23 mouse cellular contexts compared by ENCODE assay signal in genomic region chr17:27748123-27748522, GRCm38 (mm10). TPM values are rescaled to one million over a fixed set of nuclear protein-coding genes. Genes with fewer than 3 reads are reported as not detected.
"Had no signal": no experiment of that assay in that cellular context is flagged by ENCODE, and none has a peak within 500 bp of the region (broad histone marks: within the 10 kb centered on the region; RNA-seq: fewer than 3 reads in every experiment).

No protein-coding gene starts in this region.

- H3K36me3 ChIP-seq: midbrain, embryonic 15.5 days had no signal

- H3K27ac ChIP-seq: limb, embryonic 10.5 days; limb, embryonic 12.5 days; limb, embryonic 13.5 days; limb, embryonic 15.5 days; liver, embryonic 12.5 days; liver, embryonic 13.5 days; liver, embryonic 14.5 days; liver, embryonic 15.5 days; lung, embryonic 15.5 days; macrophage; midbrain, embryonic 10.5 days; midbrain, embryonic 12.5 days; midbrain, embryonic 13.5 days; midbrain, embryonic 15.5 days; neural tube, embryonic 12.5 days had no signal

- ATAC-seq: liver, embryonic 12.5 days; liver, postnatal 0 days; lung, postnatal 0 days; midbrain, embryonic 13.5 days; midbrain, embryonic 15.5 days; midbrain, embryonic 16.5 days had no signal

- H3K9me3 ChIP-seq: limb, embryonic 10.5 days; limb, embryonic 12.5 days; limb, embryonic 13.5 days; limb, embryonic 15.5 days; liver, embryonic 12.5 days; liver, embryonic 13.5 days; liver, embryonic 15.5 days; lung, embryonic 15.5 days; megakaryocyte, embryonic 14.5 days; midbrain, embryonic 10.5 days; midbrain, embryonic 12.5 days; midbrain, embryonic 13.5 days; midbrain, embryonic 15.5 days; neural tube, embryonic 12.5 days had no signal

- H3K4me1 ChIP-seq: liver, embryonic 12.5 days; liver, embryonic 13.5 days; liver, embryonic 15.5 days; lung, embryonic 15.5 days; midbrain, embryonic 10.5 days; midbrain, embryonic 12.5 days; neural tube, embryonic 12.5 days had no signal

- H3K4me2 ChIP-seq: limb, embryonic 12.5 days; limb, embryonic 13.5 days; limb, embryonic 15.5 days; liver, embryonic 11.5 days; liver, embryonic 12.5 days; liver, embryonic 13.5 days; liver, embryonic 15.5 days; lung, embryonic 14.5 days; lung, embryonic 15.5 days; midbrain, embryonic 11.5 days; midbrain, embryonic 12.5 days; midbrain, embryonic 13.5 days; midbrain, embryonic 15.5 days; neural tube, embryonic 12.5 days had no signal

- H3K27me3 ChIP-seq: limb, embryonic 12.5 days; limb, embryonic 13.5 days; limb, embryonic 15.5 days; liver, embryonic 12.5 days; liver, embryonic 13.5 days; liver, embryonic 15.5 days; lung, embryonic 15.5 days; megakaryocyte, embryonic 14.5 days; midbrain, embryonic 12.5 days; midbrain, embryonic 13.5 days; midbrain, embryonic 15.5 days; neural tube, embryonic 12.5 days had no signal

- H3K9ac ChIP-seq: limb, embryonic 12.5 days; limb, embryonic 13.5 days; limb, embryonic 15.5 days; liver, embryonic 12.5 days; liver, embryonic 13.5 days; liver, embryonic 14.5 days; liver, embryonic 15.5 days; liver, postnatal 0 days; lung, embryonic 14.5 days; lung, embryonic 15.5 days; midbrain, embryonic 12.5 days; midbrain, embryonic 13.5 days; midbrain, embryonic 15.5 days; neural tube, embryonic 12.5 days had no signal

- H3K4me3 ChIP-seq: limb, embryonic 10.5 days; limb, embryonic 12.5 days; limb, embryonic 13.5 days; limb, embryonic 15.5 days; liver, embryonic 12.5 days; liver, embryonic 13.5 days; liver, embryonic 15.5 days; lung, embryonic 15.5 days; megakaryocyte, embryonic 14.5 days; midbrain, embryonic 10.5 days; midbrain, embryonic 12.5 days; midbrain, embryonic 13.5 days; midbrain, embryonic 15.5 days; neural tube, embryonic 12.5 days had no signal

RNA-seq across cellular contexts. Expression of gene Spdef, which starts 19.4 kb away (rescaled TPM):
- polyA plus RNA-seq: liver, embryonic 11.5 days; liver, embryonic 12.5 days; liver, embryonic 13.5 days; liver, embryonic 14.5 days; liver, embryonic 15.5 days; liver, postnatal 0 days; macrophage; neural tube, embryonic 11.5 days had no signal
